Mouse (Mus musculus): ENCODE data around the gene Unc5a. TPM values are rescaled to one million over a fixed set of nuclear protein-coding genes. Genes with fewer than 3 reads are reported as not detected.

Unc5a gene
- polyA plus RNA-seq, 1 experiment = 26.9 TPM

GRCm38 (mm10) chr13:54955695-54956471, 6.7 kb downstream of the Unc5a start:
- peak; percentile 36 for DNase-seq (ENCODE audit: low spot score)

GRCm38 (mm10) chr13:54957281-54957680, 8.1 kb downstream of the Unc5a start:
- no peak for DNase-seq (ENCODE audit: low spot score)

- no peak for DNase-seq (ENCODE audit: low spot score)
Observed at GRCm38 (mm10) chr13:54959059-54959701, 10.0 kb downstream of the Unc5a start.

- DNase-seq (ENCODE audit: low spot score) = no peak
Observed at GRCm38 (mm10) chr13:54959842-54960241, 10.6 kb downstream of the Unc5a start.

- DNase-seq (ENCODE audit: low spot score) = no peak
Observed at GRCm38 (mm10) chr13:54960491-54960890, 11.3 kb downstream of the Unc5a start.

GRCm38 (mm10) chr13:54965256-54965655, 16.0 kb downstream of the Unc5a start:
- DNase-seq (ENCODE audit: low spot score) = no peak

- no peak for DNase-seq (ENCODE audit: low spot score)
Observed at GRCm38 (mm10) chr13:54967501-54967900, 18.3 kb downstream of the Unc5a start.

- DNase-seq (ENCODE audit: low spot score) = no peak
Observed at GRCm38 (mm10) chr13:54968636-54969035, 19.4 kb downstream of the Unc5a start.

GRCm38 (mm10) chr13:54969513-54969912, 20.3 kb downstream of the Unc5a start:
- DNase-seq (ENCODE audit: low spot score) = no peak

- DNase-seq (ENCODE audit: low spot score) = no peak
Observed at GRCm38 (mm10) chr13:54970521-54971247, 21.5 kb downstream of the Unc5a start.

- DNase-seq (ENCODE audit: low spot score) = no peak
Observed at GRCm38 (mm10) chr13:54975546-54975945, 26.3 kb downstream of the Unc5a start.

- DNase-seq (ENCODE audit: low spot score) = no peak
Observed at GRCm38 (mm10) chr13:54978804-54979203, 29.6 kb downstream of the Unc5a start.

- DNase-seq (ENCODE audit: low spot score) = no peak
Observed at GRCm38 (mm10) chr13:54980957-54981356, 31.7 kb downstream of the Unc5a start.

- no peak for DNase-seq (ENCODE audit: low spot score)
Observed at GRCm38 (mm10) chr13:54983001-54983400, 33.8 kb downstream of the Unc5a start.

- DNase-seq (ENCODE audit: low spot score) = no peak
Observed at GRCm38 (mm10) chr13:54983614-54984013, 34.4 kb downstream of the Unc5a start.

GRCm38 (mm10) chr13:54987405-54987804, 38.2 kb downstream of the Unc5a start:
- no peak for DNase-seq (ENCODE audit: low spot score)

GRCm38 (mm10) chr13:54988181-54988760, 39.1 kb downstream of the Unc5a start:
- DNase-seq (ENCODE audit: low spot score) = no peak

- no peak for DNase-seq (ENCODE audit: low spot score)
Observed at GRCm38 (mm10) chr13:54992215-54992614, 43.0 kb downstream of the Unc5a start.

- no peak for DNase-seq (ENCODE audit: low spot score)
Observed at GRCm38 (mm10) chr13:54994576-54994975, 45.4 kb downstream of the Unc5a start.

GRCm38 (mm10) chr13:54995161-54995560, 46.0 kb downstream of the Unc5a start:
- no peak for DNase-seq (ENCODE audit: low spot score)

GRCm38 (mm10) chr13:54997568-54997967, 48.4 kb downstream of the Unc5a start:
- DNase-seq (ENCODE audit: low spot score) = no peak

GRCm38 (mm10) chr13:55000433-55000832, 51.2 kb downstream of the Unc5a start:
- DNase-seq (ENCODE audit: low spot score) = no peak

Measured in urinary bladder, adult 2 months (tissue).